Mouse (Mus musculus) brain, embryonic 14.5 days (tissue): Measurements from ENCODE around the gene Fam120b.

Source experiments
- CTCF ChIP-seq: fragments of 200-500 bp; IDR thresholded peaks from 2 replicates; pipeline ENCODE4 v1.5.1; 2012; ENCODE audit warnings: inconsistent platforms, mild to moderate bottlenecking, moderate library complexity, borderline replicate concordance; ENCODE audit not compliant: insufficient read depth, insufficient read length; ENCODE audit errors: extremely low read depth
- POLR2A ChIP-seq: fragments of 200-500 bp; IDR thresholded peaks from 2 replicates; pipeline ENCODE4 v1.6.1; 2012; ENCODE audit warnings: mild to moderate bottlenecking, inconsistent platforms, borderline replicate concordance; ENCODE audit not compliant: poor library complexity, insufficient read depth, insufficient read length, severe bottlenecking; ENCODE audit errors: extremely low read depth

- no peak for TF ChIP-seq CTCF
- TF ChIP-seq POLR2A: no peak
Measured at GRCm38 (mm10) chr17:15420021-15420603, 24.1 kb downstream of the Fam120b start.
